Mouse (Mus musculus): Measurements from ENCODE around the gene Ipo9. TPM values are rescaled to one million over a fixed set of nuclear protein-coding genes. Genes with fewer than 3 reads are reported as not detected.

Ipo9 gene
- polyA plus RNA-seq, 2 experiments: 19.4 to 26.6 TPM

GRCm38 (mm10) chr1:135344026-135344425 lies 86.3 kb downstream of the Ipo9 start:
- no peak for DNase-seq (ENCODE audit: low read depth in 3 of 3, low spot score in 3 of 3)
- Histone ChIP-seq H3K4me3 (ENCODE audit: insufficient read depth in 1 of 2, low read depth in 2 of 2, low read length in 2 of 2) (no peak overlapping the region), H3K4me1 (replicated peaks; ENCODE audit: control insufficient read depth in 2 of 2, insufficient read depth in 2 of 2, low read length in 1 of 2) (no peaks in the 10 kb centered on the region), H3K27ac (no peak overlapping the region), H3K9me3 (ENCODE audit: control insufficient read depth, low read length) (no peaks in the 10 kb centered on the region), H3K27me3 (ENCODE audit: control insufficient read depth, insufficient read depth, low read length) (no peaks in the 10 kb centered on the region), H3K9ac (replicated peaks) (no peak overlapping the region), H3K4me2 (ENCODE audit: low read depth) (no peak overlapping the region), H3K36me3 (replicated peaks; ENCODE audit: control insufficient read depth, insufficient read depth, low read depth) (no peaks in the 10 kb centered on the region)
- ATAC-seq (ENCODE audit: insufficient read depth): no peak
- WGBS (ENCODE audit: insufficient replicate concordance): 28% methylated on average over 4 of the region's 4 CpGs
- no peak for TF ChIP-seq CTCF (IDR thresholded peaks at IDR 0.05; ENCODE audit: low read depth)

DNA sequence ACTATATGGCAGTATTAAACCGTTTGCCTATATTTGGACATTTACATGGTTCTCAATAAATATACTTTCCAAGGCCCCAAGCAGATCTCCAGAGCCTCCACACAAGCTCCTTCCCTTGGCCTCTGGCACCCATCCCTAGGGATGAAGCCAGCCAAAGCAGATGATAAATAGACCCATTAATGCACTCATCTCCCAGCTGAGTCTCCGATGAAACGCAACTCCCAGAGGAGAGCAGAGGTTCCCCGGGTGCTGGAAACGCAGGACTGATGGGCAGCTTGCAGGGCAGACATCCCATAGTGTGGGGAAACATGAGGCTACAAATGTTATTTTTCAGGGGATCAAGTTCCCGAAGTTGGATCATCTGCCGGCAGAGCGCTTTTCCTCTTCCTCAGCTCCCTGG lies 88.4 kb downstream of the Ipo9 start:
- Histone ChIP-seq H3K27me3 (ENCODE audit: control insufficient read depth, insufficient read depth, low read length) (no peaks in the 10 kb centered on the region), H3K4me1 (replicated peaks; ENCODE audit: control insufficient read depth in 2 of 2, insufficient read depth in 2 of 2, low read length in 1 of 2) (no peaks in the 10 kb centered on the region), H3K9ac (replicated peaks) (no peak overlapping the region), H3K27ac (no peak overlapping the region), H3K4me2 (ENCODE audit: low read depth) (no peak overlapping the region), H3K4me3 (ENCODE audit: insufficient read depth in 1 of 2, low read depth in 2 of 2, low read length in 2 of 2) (no peak overlapping the region), H3K36me3 (replicated peaks; ENCODE audit: control insufficient read depth, insufficient read depth, low read depth) (no peaks in the 10 kb centered on the region), H3K9me3 (ENCODE audit: control insufficient read depth, low read length) (no peaks in the 10 kb centered on the region)
- ATAC-seq (ENCODE audit: insufficient read depth): no peak
- DNase-seq (ENCODE audit: low read depth in 3 of 3, low spot score in 3 of 3): no peak
- TF ChIP-seq CTCF (IDR thresholded peaks at IDR 0.05; ENCODE audit: low read depth) (no peak), EP300 (IDR thresholded peaks at IDR 0.05; ENCODE audit: low read depth) (no peak)
- 78% methylated on average over 8 of the region's 8 CpGs for WGBS (ENCODE audit: insufficient replicate concordance)

Small RNA genes within 50 kb of the gene (microRNA-seq; reads per million reads assigned to microRNA genes)
- not detected for gene Mir1231

Other genes starting within 250 kb of the Ipo9 start
- gene Elf3, start 171.9 kb downstream of the Ipo9 start, polyA plus RNA-seq (2012; rRNA removed): 0.57 and 0.58 TPM in 2 replicates
- gene Elf3, start 171.9 kb downstream of the Ipo9 start, polyA plus RNA-seq (2014; fragmentation: Nextera tagmentation; extraction: Ambion mirVana): 0.43 and 0.61 TPM in 2 replicates
- 7.3 and 8.4 TPM in 2 replicates for gene Rnpep, start 146.4 kb downstream of the Ipo9 start, polyA plus RNA-seq (2012; rRNA removed)
- 23.0 and 24.2 TPM in 2 replicates for gene Rnpep, start 146.4 kb downstream of the Ipo9 start, polyA plus RNA-seq (2014; fragmentation: Nextera tagmentation; extraction: Ambion mirVana)
- 15.4 and 26.0 TPM in 2 replicates for gene Timm17a, start 116.7 kb downstream of the Ipo9 start, polyA plus RNA-seq (2012; rRNA removed)
- 136 and 146 TPM in 2 replicates for gene Timm17a, start 116.7 kb downstream of the Ipo9 start, polyA plus RNA-seq (2014; fragmentation: Nextera tagmentation; extraction: Ambion mirVana)
- gene Lmod1, start 105.7 kb downstream of the Ipo9 start, polyA plus RNA-seq (2012; rRNA removed): 0.05 and 0.08 TPM in 2 replicates
- gene Lmod1, start 105.7 kb downstream of the Ipo9 start, polyA plus RNA-seq (2014; fragmentation: Nextera tagmentation; extraction: Ambion mirVana): 0.04 and 0.10 TPM in 2 replicates
- 0.64 and 0.84 TPM in 2 replicates for gene Shisa4, start 55.3 kb downstream of the Ipo9 start, polyA plus RNA-seq (2012; rRNA removed)
- 0.41 and 0.56 TPM in 2 replicates for gene Shisa4, start 55.3 kb downstream of the Ipo9 start, polyA plus RNA-seq (2014; fragmentation: Nextera tagmentation; extraction: Ambion mirVana)
- gene Nav1, start 176.8 kb upstream of the Ipo9 start, polyA plus RNA-seq (2012; rRNA removed): 1.3 and 1.5 TPM in 2 replicates
- 1.0 and 1.8 TPM in 2 replicates for gene Nav1, start 176.8 kb upstream of the Ipo9 start, polyA plus RNA-seq (2014; fragmentation: Nextera tagmentation; extraction: Ambion mirVana)

Measured in liver, embryonic 14.5 days (tissue).